Mouse (Mus musculus) adrenal gland, adult (tissue): ENCODE results near the gene Agbl5.

ENCODE experiments used
- DNase-seq, 2 experiments: peaks; one replicate each; pipeline ENCODE4 v3.0.0; 2022 to 2023; ENCODE audit warnings: low spot score in 1 of 2; ENCODE audit not compliant: inconsistent age in 2 of 2

The Agbl5 gene

DNA sequence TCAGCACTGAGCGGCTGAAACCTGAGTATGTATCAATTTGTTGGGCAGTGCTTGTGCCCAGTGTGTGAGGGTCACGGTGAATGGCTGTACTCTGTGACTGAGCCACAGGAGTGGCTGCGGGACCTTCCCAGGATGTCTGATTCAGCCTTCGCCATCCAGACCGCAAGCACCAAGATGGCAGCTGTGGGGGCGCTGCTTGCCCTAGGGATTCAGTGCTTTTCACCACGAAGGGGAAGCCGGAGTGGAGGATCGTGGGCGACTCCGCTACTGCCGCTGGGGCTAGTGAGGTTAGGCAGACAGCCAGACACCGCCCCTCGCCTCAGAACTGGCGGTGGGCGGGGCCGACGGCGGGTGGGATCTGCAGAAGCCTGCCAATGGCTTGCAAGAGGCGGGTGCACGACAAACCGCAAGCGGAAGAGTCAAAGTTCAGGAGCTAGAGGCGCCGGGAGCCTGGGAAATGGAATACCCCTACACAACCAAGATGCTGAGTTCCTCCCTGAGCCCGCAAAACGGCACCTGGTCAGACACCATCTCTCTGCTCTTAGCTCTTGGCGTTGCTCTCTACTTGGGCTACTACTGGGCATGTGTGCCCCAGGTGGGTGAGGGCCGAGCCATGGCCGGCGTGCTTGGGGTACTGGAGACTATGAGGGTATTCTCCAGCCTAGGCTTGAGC is 61.3 kb downstream of the Agbl5 start:
- DNase-seq = peak; percentile 95 to 97

DNA sequence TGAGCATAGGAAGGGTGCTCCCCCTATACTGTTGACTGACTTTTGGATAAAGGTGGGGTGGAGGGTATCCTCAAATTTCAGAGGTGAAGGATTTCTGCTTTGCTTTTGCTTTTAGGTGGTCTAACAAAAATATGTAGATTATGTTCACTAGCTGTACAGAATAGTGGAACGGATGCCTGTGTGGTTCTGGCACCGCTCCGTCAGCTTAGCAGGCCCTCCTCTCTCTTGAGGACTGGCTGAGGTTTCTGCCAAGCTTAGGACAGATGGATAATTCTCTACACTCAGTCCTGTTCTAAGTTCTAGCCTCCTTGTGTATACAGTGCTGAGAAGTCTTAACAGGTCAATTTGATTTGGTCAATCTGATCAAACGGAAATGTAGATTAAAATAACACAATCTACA is 62.0 kb downstream of the Agbl5 start:
- no peak for DNase-seq

DNA sequence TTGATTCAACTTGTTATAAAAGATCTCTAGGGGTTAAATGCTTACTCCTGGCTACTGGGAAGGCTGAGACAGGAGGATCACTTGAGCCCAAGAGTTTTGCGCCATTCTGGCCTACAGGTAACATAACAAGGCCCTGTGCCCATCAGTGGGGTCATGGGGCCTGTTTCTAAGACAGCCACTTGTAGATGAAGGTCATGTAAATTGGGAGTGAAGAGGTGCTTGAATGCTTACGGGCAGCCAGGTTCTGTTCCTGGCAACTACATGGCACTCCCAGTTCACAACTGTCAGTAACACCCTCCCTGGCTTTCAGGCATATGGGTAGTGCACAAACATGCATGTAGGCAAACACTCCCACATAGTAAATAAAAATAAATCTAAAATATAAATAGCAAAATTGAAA is 62.4 kb downstream of the Agbl5 start:
- DNase-seq = peak in 1 of 2 experiments; percentile 45

DNA sequence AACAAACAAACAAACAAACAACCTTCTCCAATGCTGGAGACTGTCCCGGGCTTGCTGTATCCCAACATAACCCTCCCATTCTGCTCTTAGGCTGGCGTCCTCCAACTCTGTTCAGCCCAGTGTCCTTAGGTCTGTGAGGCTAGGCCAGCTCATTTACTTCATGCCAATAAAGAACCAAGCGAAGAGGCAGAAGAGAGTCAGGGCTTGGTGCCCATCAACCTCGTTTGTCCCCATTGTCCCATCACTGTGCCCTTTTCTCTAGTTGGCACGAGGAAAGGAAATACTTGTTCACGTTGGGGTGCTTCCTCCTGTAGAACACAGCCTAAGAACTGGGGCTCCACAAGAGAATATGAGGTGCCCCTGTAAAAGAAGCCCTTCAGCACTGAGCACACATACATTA is 63.2 kb downstream of the Agbl5 start:
- DNase-seq = no peak

DNA sequence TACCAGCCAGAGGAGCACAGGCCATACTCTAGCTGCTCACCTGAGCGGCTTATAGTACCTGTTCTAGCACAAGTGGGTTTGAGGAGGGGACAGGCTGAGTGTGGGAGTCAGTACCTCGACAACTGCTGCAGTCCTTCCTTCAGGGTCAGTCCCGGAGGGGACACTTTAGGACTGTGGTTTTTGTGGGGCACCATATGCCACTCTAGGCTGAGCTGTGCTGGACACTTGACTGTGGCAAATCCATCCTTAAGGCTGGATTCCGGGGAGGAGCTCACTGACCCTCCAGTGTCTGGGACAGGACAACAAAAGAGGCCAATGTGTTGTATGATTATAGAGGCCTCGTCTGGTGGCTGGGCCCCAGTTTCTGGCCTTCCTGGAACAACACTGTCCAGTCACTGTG is 64.1 kb downstream of the Agbl5 start:
- DNase-seq = no peak

DNA sequence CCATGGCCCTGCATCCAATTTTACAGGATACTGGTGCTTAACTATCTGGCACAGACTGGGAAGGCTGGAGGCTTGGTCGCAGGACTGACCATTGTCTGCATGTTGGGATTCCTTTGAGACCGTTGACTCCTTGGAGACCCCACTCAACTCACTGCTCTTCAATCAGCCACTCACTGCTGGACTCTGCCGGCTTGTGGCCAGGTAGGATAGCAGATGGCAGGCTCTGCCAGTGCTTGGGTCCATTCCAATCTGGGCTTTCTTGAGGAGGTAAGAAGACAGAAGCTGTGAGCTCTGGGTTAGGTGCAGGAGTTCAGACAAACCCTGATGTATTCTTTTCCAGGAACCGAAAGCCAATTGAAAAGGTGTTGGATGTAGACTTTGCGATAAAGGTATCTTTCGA is 65.6 kb downstream of the Agbl5 start:
- DNase-seq = peak in 1 of 2 experiments; percentile 27

DNA sequence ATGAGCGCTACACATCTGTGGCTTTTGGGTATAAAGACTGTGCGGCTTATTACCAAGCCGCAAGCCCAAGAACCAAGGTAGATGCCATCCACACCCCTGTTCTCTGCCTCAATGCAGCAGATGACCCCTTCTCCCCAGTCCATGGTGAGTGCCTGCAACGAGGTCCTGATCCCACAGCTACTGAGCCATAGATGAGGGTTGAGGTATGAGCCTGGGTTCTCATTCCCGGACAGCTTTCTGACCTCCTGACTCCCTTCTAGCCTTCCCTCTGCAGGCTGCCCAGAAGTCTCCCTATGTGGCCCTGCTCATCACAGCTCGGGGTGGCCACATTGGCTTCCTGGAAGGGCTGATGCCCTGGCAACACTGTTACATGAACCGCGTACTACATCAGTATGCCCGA is 66.1 kb downstream of the Agbl5 start:
- DNase-seq = peak in 1 of 2 experiments; percentile 26

DNA sequence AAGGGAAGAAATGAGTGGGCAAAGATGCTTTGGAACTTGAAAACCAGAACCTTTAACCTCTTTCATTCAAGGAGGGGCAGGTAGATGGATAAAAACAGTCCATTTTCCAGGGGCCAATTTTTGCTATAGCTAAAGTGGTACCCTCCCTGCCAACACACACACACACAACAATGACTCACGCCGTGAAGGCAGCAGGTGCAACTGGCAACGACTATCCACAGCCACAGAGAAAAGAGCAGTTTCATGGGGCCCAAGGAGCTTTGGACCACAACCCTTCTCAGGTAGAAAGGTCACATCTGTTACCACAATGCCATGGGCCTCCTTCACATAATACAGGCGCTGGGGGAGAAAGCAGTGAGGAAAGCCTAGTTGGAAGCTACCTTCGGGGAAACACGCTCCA is 67.3 kb downstream of the Agbl5 start:
- DNase-seq = peak in 1 of 2 experiments; percentile 23
